Mouse (Mus musculus) intestine, embryonic 15.5 days (tissue): ENCODE measurements around the gene Esrrb. TPM values are rescaled to one million over a fixed set of nuclear protein-coding genes. Genes with fewer than 3 reads are reported as not detected.

Experiments
- ATAC-seq: fragments of 200-750 bp; cut with Nextera tagmentation; 2 replicates; pipeline ENCODE4 v1.8.0; 2017; ENCODE audit warnings: moderate TSS enrichment, moderate library complexity
- H3K27ac ChIP-seq: fragments of 300-500 bp; sonication (generic); 2 replicates; pipeline ENCODE4 v1.5.1; 2015; ENCODE audit warnings: mild to moderate bottlenecking, inconsistent platforms
- H3K27me3 ChIP-seq: fragments of 300-500 bp; sonication (generic); replicated peaks from 2 replicates; pipeline ENCODE4 v1.6.1; 2015; ENCODE audit warnings: inconsistent platforms
- H3K36me3 ChIP-seq: fragments of 300-500 bp; sonication (generic); 2 replicates; pipeline ENCODE4 v1.6.1; 2015; ENCODE audit warnings: inconsistent platforms
- H3K4me1 ChIP-seq: fragments of 300-500 bp; sonication (generic); replicated peaks from 2 replicates; pipeline ENCODE4 v1.6.1; 2015; ENCODE audit warnings: inconsistent platforms
- H3K4me2 ChIP-seq: fragments of 300-500 bp; sonication (generic); replicated peaks from 2 replicates; pipeline ENCODE4 v1.6.1; 2015; ENCODE audit warnings: mild to moderate bottlenecking, inconsistent platforms
- H3K4me3 ChIP-seq: fragments of 300-500 bp; sonication (generic); replicated peaks from 2 replicates; pipeline ENCODE4 v1.5.1; 2015; ENCODE audit warnings: inconsistent platforms
- H3K9ac ChIP-seq: fragments of 300-500 bp; sonication (generic); 2 replicates; pipeline ENCODE4 v1.6.1; 2015; ENCODE audit warnings: inconsistent platforms
- H3K9me3 ChIP-seq: fragments of 300-500 bp; sonication (generic); 2 replicates; pipeline ENCODE4 v1.6.1; 2016; ENCODE audit warnings: inconsistent platforms
- WGBS: fragments of 180-500 bp; shearing (Covaris S2); methylation state at CpG from one replicate; pipeline ENCODE4 v1.1.7; 2015; 5-methylcytosine and 5-hydroxymethylcytosine counted together
- polyA plus RNA-seq: library from polyadenylated mRNA; unstranded; fragments of >200 nt; fragmentation: Nextera tagmentation; extraction: Ambion mirVana; gene quantifications from 2 replicates; pipeline ENCODE4 v1.2.1, GENCODE M21; 2015

Gene Esrrb
- polyA plus RNA-seq, 1 experiment from 2014 or later, result 0.39 TPM

DNA sequence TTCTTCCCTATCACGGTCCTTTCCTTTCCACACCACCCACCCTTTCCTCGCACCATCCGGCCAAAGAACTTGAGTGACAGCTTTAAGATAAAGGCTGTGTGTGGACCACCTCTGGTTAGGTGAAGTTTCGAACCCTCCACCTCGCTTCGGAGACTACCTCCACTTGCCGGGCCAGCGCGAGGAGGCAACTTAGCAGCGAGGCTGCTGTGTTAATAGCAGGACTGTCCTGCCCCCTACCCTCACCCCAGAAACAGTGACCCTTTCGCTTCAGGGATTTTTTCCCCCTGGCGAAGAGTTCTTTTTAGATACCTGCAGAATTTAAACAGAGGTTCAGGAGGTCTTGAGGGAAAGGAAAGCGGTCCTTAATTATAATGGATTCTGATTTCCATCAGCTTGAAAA, 62.2 kb downstream of the Esrrb start:
- H3K4me1 ChIP-seq, result peaks cover 16% of the 10 kb centered on the region
- H3K27me3 ChIP-seq, result peaks cover 74% of the 10 kb centered on the region
- no peak for ATAC-seq
- 6% methylated on average over 13 of the region's 13 CpGs for WGBS
- no peak overlapping the region for H3K27ac ChIP-seq
- no peak overlapping the region for H3K9ac ChIP-seq
- H3K4me2 ChIP-seq, result no peak overlapping the region
- H3K36me3 ChIP-seq, result no peaks in the 10 kb centered on the region
- no peak overlapping the region for H3K4me3 ChIP-seq
- no peaks in the 10 kb centered on the region for H3K9me3 ChIP-seq

DNA sequence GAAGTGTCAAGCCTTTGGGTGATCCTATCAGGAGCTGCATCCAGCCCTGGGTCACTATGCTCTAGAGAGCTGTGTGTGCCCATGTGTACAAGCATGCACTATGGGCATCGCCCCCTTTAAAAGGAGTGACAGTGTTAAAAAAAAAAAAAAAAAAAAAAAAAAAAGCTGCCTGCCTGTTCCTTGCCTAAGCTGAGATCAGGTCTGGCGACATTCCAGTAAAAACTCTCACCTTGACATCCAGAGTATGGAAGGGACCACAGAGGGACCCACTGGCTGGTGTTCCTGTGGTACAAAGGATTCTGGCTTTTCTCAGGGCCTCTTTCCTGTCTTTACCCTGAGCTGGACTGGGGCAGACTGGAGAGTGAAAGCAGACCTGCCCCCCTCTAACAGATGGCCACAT, 66.7 kb downstream of the Esrrb start:
- Histone ChIP-seq H3K4me3 (no peak overlapping the region), H3K9ac (no peak overlapping the region), H3K4me2 (no peak overlapping the region), H3K36me3 (no peaks in the 10 kb centered on the region), H3K27me3 (peaks cover 31% of the 10 kb centered on the region), H3K9me3 (no peaks in the 10 kb centered on the region), H3K4me1 (peaks cover 1% of the 10 kb centered on the region), H3K27ac (no peak overlapping the region)
- no peak for ATAC-seq
- 40% methylated on average over 2 of the region's 2 CpGs for WGBS

DNA sequence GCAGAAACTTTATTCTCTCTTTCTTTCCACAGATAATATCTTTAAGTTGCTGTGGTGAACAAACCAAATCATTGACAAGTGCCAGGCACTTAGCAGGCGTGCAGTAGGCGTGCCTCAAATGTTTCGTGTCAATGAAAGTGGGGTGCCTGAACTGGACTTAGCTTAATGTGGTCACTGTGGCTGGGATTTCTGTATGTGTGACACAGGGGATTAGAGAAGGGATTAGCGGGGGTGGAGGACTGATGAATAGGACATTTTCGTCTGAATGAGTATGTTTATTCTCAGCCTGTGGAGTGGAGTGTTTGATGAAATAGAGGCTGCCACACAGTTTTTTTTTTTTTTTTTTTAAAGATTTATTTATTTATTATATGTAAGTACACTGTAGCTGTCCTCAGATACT, 70.8 kb downstream of the Esrrb start:
- no peak overlapping the region for H3K4me2 ChIP-seq
- H3K9me3 ChIP-seq, result no peaks in the 10 kb centered on the region
- H3K36me3 ChIP-seq, result no peaks in the 10 kb centered on the region
- H3K4me1 ChIP-seq, result no peaks in the 10 kb centered on the region; the same call in 1 of the 2 replicates
- H3K9ac ChIP-seq, result no peak overlapping the region
- ATAC-seq, result no peak
- no peak overlapping the region for H3K4me3 ChIP-seq
- WGBS, result 72% methylated on average over 5 of the region's 5 CpGs
- H3K27me3 ChIP-seq, result no peaks in the 10 kb centered on the region
- H3K27ac ChIP-seq, result no peak overlapping the region

DNA sequence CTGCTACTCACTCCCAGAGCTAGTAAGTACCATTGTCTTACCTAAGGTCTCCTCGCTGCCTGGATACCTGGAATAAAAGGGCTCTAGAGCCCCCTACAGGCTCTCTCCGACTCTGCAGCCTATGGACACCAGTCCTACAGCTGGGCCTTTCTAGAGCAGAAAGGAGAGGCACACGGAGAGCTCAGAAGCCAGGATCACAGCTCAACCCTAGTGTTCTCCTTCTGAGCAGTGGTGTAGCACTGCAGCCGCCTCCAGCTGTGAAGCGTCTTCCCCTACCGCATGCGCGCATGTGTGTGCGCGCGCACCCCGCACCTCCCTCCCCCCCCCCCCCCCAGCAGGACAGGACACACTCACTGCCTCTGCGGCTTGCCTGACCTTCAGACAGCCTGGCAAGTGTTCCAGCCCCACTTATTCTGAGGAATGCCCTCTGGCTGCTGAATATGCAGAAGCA, 72.5 kb downstream of the Esrrb start:
- peak overlapping the region; percentile 49 for H3K4me2 ChIP-seq
- no peaks in the 10 kb centered on the region for H3K27me3 ChIP-seq
- no peak overlapping the region for H3K27ac ChIP-seq
- H3K9ac ChIP-seq, result no peak overlapping the region
- H3K36me3 ChIP-seq, result no peaks in the 10 kb centered on the region
- 0 out of 2 replicates have a peak overlapping the region, but pooled peaks have one; percentile 4 for H3K4me3 ChIP-seq
- 2% methylated on average over 9 of the region's 13 CpGs for WGBS
- ATAC-seq, result peak; percentile 67
- H3K4me1 ChIP-seq, result no peaks in the 10 kb centered on the region; the same call in 1 of the 2 replicates
- no peaks in the 10 kb centered on the region for H3K9me3 ChIP-seq

DNA sequence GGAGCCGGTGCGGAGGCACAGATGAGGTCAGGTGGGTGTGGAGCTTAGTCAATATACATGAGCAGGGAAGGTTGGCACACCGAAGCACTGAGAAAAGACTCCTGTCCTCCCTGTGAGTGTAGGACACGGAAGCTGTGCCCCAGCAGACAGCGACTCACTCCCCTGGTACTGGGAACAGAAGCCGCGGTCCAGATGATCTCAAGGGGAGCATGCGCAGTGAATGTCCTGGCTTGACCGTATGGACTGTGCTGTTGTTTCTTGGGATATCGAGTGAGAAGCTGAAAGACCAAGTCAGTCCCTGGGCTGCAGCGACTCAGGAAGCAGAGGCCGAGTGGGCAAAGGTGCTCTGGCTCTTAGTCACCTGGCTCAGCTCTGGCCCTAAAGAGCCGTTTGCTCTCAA, 74.7 kb downstream of the Esrrb start:
- H3K4me3 ChIP-seq, result no peak overlapping the region
- 78% methylated on average over 13 of the region's 13 CpGs for WGBS
- H3K36me3 ChIP-seq, result no peaks in the 10 kb centered on the region
- no peak for ATAC-seq
- no peaks in the 10 kb centered on the region for H3K9me3 ChIP-seq
- no peaks in the 10 kb centered on the region; the same call in 1 of the 2 replicates for H3K4me1 ChIP-seq
- no peaks in the 10 kb centered on the region for H3K27me3 ChIP-seq
- H3K27ac ChIP-seq, result no peak overlapping the region
- H3K4me2 ChIP-seq, result no peak overlapping the region
- H3K9ac ChIP-seq, result no peak overlapping the region

DNA sequence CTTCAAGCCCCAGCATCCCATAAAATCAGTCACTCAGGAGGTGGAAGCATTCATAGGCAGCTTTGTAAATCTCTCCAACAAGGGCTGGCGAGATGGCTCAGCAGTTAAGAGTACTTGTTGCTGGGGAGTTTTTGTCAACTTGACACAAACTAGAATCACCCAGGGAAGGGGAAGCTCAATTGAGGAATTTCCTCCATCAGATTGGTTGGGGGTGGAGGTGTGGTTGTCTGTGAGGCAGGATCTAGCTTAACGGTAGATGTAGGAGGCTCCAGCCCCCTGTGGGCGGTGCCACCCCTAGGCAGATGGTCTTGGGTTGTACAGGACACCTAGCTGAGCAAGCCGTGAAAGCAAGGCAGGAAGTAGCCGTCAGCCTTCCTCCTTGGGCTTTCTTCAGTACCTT, 89.9 kb downstream of the Esrrb start:
- H3K4me3 ChIP-seq, result no peak overlapping the region
- no peaks in the 10 kb centered on the region for H3K4me1 ChIP-seq
- H3K27ac ChIP-seq, result no peak overlapping the region
- no peak for ATAC-seq
- H3K9ac ChIP-seq, result no peak overlapping the region
- no peak overlapping the region for H3K4me2 ChIP-seq
- 86% methylated on average over 5 of the region's 5 CpGs for WGBS
- no peaks in the 10 kb centered on the region for H3K27me3 ChIP-seq
- no peaks in the 10 kb centered on the region for H3K36me3 ChIP-seq
- no peaks in the 10 kb centered on the region for H3K9me3 ChIP-seq

DNA sequence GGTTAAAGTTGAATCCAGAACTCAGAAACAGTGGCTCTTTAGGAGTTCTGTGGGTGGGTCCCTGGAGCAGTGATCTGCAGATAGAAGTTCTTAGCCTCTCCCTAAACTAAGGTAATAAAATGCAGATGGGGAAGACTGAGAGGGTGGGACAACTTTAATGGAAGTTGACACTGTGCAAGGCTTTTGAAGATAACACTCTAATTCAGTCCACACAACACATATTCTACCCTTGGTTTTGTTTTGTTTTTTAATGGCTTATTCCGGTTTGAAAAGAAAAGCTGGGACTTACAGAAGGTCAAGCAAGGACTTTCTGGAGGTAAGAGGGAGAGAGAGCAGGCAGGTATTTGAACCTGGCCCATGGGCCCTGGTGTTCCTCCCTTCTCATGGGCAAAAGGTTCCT, 94.1 kb downstream of the Esrrb start:
- Histone ChIP-seq H3K9me3 (no peaks in the 10 kb centered on the region), H3K4me2 (no peak overlapping the region), H3K27me3 (no peaks in the 10 kb centered on the region), H3K4me3 (no peak overlapping the region), H3K36me3 (no peaks in the 10 kb centered on the region), H3K4me1 (no peaks in the 10 kb centered on the region), H3K9ac (no peak overlapping the region), H3K27ac (no peak overlapping the region)
- no peak for ATAC-seq
- 56% methylated on average over 1 of the region's 1 CpGs for WGBS

DNA sequence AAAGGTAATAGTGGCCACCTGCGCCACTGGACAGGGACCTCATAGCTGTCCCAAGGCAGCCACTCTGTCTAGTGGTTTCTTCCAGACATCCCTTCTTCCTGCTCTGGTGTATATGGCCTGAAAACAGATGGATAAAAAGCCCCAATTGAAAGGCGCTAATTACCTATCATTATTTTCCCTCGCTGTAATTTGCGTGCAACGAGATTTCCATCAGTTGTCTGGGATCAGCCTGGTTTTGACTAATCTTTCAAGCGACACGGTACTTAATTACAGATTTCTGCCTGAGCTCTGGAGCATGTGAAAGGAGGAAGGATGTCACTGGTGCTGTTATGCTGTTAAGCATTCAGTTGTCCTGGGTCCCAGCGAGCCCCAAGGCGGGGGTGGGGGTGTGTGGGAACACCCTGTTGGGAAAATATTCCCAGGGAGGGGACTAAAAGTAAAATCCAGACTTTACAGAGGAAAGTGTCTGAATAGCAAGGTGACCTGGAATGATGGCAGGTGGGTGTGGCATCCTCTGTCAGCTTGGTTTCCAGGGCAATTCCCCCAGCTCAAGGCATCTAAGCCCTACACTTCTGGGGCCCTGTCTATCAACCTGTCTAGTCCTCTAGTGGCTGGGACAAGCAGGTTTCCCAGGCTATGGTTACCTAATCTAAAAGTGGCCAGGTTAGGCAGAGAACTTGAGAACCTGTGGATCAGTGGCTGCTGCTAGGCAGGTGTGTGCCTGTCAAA, 102.0 kb downstream of the Esrrb start:
- ATAC-seq, result no peak
- 76% methylated on average over 9 of the region's 9 CpGs for WGBS
- no peaks in the 10 kb centered on the region for H3K9me3 ChIP-seq
- no peak overlapping the region for H3K4me3 ChIP-seq
- no peak overlapping the region for H3K9ac ChIP-seq
- H3K4me2 ChIP-seq, result no peak overlapping the region
- no peaks in the 10 kb centered on the region for H3K36me3 ChIP-seq
- H3K4me1 ChIP-seq, result no peaks in the 10 kb centered on the region
- no peaks in the 10 kb centered on the region for H3K27me3 ChIP-seq
- no peak overlapping the region for H3K27ac ChIP-seq

DNA sequence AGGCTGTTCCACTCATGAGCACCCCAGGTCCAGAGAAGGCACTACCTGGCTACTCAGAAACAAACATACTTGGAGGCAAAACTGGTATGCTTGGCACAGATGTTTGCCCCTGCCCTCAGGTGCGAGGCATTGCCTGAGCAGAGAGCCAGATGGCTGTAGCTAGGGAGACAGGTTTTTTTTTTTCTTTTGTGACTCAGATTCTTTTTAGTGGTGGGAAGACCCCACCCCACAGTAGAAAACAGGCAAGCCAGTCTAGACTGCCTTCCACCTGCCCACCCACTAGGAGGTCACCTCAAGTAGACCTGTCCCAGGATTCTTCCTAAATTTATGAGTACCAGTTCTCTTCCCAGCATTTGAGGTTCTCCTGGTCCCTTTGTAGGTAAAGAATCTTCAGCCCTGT, 103.5 kb downstream of the Esrrb start:
- Histone ChIP-seq H3K36me3 (no peaks in the 10 kb centered on the region), H3K4me3 (no peak overlapping the region), H3K4me1 (no peaks in the 10 kb centered on the region), H3K27me3 (no peaks in the 10 kb centered on the region), H3K9ac (no peak overlapping the region), H3K27ac (no peak overlapping the region), H3K4me2 (no peak overlapping the region), H3K9me3 (no peaks in the 10 kb centered on the region)
- no peak for ATAC-seq
- WGBS, result 86% methylated on average over 1 of the region's 1 CpGs

DNA sequence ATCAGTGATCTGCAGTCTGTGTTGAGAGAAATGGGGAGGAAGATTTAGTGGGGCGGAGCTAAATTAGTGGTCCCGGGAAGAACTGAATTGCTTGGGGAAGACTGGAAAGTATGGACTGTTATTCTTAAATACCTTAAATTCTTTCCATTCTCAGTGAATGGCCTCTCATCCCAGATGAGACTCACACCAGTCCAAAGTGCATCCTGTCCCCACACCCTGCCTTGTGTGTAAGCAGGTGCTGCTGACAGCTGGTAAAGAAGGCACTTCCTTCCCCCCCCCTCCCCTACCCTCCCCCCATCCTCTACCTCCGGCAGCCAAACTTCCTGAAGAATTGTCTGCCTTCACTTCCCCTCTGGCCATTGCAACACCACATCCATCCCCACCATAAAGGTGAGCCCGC, 105.3 kb downstream of the Esrrb start:
- Histone ChIP-seq H3K27ac (no peak overlapping the region), H3K9ac (no peak overlapping the region), H3K36me3 (no peaks in the 10 kb centered on the region), H3K27me3 (peaks cover 5% of the 10 kb centered on the region; the same call in 1 of the 2 replicates), H3K9me3 (no peaks in the 10 kb centered on the region), H3K4me3 (no peak overlapping the region), H3K4me2 (no peak overlapping the region), H3K4me1 (no peaks in the 10 kb centered on the region)
- ATAC-seq, result no peak
- WGBS, result 55% methylated on average over 4 of the region's 4 CpGs

DNA sequence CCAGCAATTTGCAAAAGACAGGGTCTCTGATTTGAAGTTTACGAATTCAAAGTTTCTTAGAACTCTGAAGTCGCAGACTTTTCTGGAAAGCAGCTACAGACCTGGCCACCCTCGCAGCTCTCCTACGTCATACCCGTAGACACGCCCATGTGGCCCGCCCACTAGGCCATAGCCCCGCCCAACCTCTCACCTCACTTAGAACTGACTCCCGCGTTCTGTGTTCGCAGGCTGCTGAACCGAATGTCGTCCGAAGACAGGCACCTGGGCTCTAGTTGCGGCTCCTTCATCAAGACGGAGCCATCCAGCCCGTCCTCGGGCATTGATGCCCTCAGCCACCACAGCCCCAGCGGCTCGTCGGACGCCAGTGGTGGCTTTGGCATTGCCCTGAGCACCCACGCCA, 109.0 kb downstream of the Esrrb start:
- Histone ChIP-seq H3K36me3 (no peaks in the 10 kb centered on the region), H3K4me1 (no peaks in the 10 kb centered on the region), H3K27me3 (peaks cover 5% of the 10 kb centered on the region; the same call in 1 of the 2 replicates), H3K4me2 (no peak overlapping the region), H3K9me3 (no peaks in the 10 kb centered on the region), H3K9ac (no peak overlapping the region), H3K4me3 (no peak overlapping the region), H3K27ac (no peak overlapping the region)
- WGBS, result 45% methylated on average over 23 of the region's 23 CpGs
- ATAC-seq, result no peak; the same call in 1 of the 2 replicates

DNA sequence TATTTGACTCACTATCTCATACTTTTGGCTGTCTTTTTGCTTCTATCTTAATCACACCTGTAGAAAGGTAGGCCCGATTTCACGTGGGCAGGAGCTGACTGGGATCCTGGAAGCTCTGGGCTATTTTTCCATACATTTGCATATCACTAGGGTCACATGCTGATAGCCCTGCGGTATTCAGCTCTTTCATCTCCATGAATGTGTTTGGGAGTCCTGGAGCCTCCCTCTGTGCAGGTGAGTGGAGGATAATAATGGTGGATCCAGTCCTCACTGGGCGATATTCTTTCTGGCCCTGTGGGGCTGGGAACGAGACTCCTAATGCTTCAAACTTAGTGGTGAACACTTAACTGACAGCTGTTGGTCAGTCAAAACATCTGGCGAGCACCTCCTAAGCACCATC, 110.0 kb downstream of the Esrrb start:
- no peak for ATAC-seq
- 63% methylated on average over 6 of the region's 6 CpGs for WGBS
- H3K4me3 ChIP-seq, result no peak overlapping the region

DNA sequence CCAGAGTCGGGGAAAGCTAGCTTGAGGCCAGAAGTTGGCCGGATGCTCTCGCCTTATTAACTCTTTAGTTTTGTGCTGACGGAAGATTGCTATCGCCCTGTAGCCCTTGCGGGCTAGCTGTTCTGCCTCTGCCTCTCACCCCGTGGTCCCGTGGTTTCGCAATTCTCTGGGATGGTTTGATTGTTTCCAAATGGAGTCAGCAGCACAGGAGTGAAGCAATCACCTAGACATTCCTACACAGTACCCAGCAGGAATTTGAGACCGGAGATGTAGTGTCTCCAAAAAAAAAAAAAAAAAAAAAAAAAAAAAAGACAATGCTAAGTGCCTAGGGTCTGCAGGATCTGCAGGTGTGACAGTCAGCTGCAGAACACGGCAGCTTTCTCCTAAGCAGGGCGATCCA, 112.7 kb downstream of the Esrrb start:
- WGBS, result 55% methylated on average over 12 of the region's 12 CpGs
- H3K9me3 ChIP-seq, result no peaks in the 10 kb centered on the region
- H3K27me3 ChIP-seq, result peaks cover 5% of the 10 kb centered on the region; the same call in 1 of the 2 replicates
- H3K4me1 ChIP-seq, result no peaks in the 10 kb centered on the region
- H3K4me2 ChIP-seq, result no peak overlapping the region
- H3K4me3 ChIP-seq, result no peak overlapping the region
- no peak overlapping the region for H3K9ac ChIP-seq
- ATAC-seq, result no peak
- no peak overlapping the region for H3K27ac ChIP-seq
- no peaks in the 10 kb centered on the region for H3K36me3 ChIP-seq

More for the DNA sequence above, 110.0 kb downstream of the Esrrb start:
- Histone ChIP-seq H3K9ac (no peak overlapping the region), H3K27ac (no peak overlapping the region), H3K4me2 (no peak overlapping the region), H3K36me3 (no peaks in the 10 kb centered on the region), H3K9me3 (no peaks in the 10 kb centered on the region), H3K27me3 (peaks cover 5% of the 10 kb centered on the region; the same call in 1 of the 2 replicates), H3K4me1 (no peaks in the 10 kb centered on the region)
